Mouse (Mus musculus): ENCODE results near the gene Sytl4. TPM values are rescaled to one million over a fixed set of nuclear protein-coding genes. Genes with fewer than 3 reads are reported as not detected.

Gene Sytl4
- total RNA-seq, 2 experiments from 2014 or later: 2.5 to 3.7 TPM

Other genes with a start within 250 kb of the Sytl4 start
- gene Tnmd, start 130.8 kb downstream of the Sytl4 start, total RNA-seq (2021): under 1 TPM; 0.25 to 0.45 TPM
- gene Tspan6, start 83.4 kb downstream of the Sytl4 start, total RNA-seq (2021): 10 to 100 TPM; 47.2 to 49.9 TPM
- gene Srpx2, start 73.4 kb downstream of the Sytl4 start, total RNA-seq (2021): 10 to 100 TPM in 1 of 2 experiments, 1 to 10 TPM in 1; 10.0 to 10.4 TPM
- 10 to 100 TPM; 28.7 to 29.2 TPM for gene Cstf2, start 77.4 kb upstream of the Sytl4 start, total RNA-seq (2021)
- 1 to 10 TPM in 1 of 2 experiments, under 1 TPM in 1; 0.83 to 1.4 TPM for gene Xkrx, start 180.3 kb upstream of the Sytl4 start, total RNA-seq (2021)
- not detected for gene Arl13a, start 205.7 kb upstream of the Sytl4 start, total RNA-seq (2021)
- under 1 TPM in 1 of 2 experiments, not detected in 1; 0.88 TPM for gene Nox1, start 240.1 kb upstream of the Sytl4 start, total RNA-seq (2021)